Mouse (Mus musculus): ENCODE results near the gene Sorcs3. TPM values are rescaled to one million over a fixed set of nuclear protein-coding genes. Genes with fewer than 3 reads are reported as not detected.

Gene Sorcs3
- polyA plus RNA-seq, 1 experiment, result not detected

DNA sequence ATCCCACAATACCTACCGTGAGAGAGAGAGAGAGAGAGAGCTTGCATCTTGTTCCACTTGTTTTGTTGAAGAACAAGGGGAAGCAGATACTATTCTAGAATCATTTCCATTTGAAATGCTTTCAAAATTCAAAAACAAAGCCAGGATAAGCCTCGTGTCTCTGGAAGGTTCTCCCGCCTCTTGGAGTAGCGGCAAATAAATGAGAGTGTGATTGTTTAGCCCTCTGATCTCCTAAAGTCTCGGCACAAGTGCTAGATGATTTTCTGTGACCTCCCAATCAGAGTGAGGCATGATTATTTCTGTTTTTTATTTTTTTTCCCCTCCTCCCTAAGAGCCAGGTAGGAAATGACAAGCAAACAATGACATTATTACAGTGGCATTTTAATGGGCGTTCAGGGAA lies 121.3 kb downstream of the Sorcs3 start:
- TF ChIP-seq GATA1 (IDR thresholded peaks at IDR 0.05; ENCODE audit: low read length), result no peak

DNA sequence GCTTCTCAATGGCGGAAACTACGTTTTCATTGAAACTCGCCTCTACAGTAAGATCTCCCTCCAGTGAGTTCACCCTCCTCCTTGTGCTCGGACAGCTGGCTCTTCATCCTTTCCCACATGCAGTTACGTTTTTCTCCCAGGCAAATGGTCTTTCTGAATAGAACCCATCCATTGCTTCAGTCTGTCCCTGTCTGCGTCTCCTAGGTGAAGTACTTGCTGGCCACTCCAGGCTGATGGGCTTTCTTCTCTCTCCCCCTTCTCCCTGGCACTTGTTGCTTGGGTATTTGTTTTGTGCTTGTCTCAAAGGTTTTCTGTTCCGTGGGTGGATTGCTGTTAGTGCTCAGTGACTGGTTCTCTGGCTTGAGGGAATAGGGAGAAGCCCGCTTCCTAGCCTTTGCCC lies 122.3 kb downstream of the Sorcs3 start:
- no peak for TF ChIP-seq GATA1 (IDR thresholded peaks at IDR 0.05; ENCODE audit: low read length)

DNA sequence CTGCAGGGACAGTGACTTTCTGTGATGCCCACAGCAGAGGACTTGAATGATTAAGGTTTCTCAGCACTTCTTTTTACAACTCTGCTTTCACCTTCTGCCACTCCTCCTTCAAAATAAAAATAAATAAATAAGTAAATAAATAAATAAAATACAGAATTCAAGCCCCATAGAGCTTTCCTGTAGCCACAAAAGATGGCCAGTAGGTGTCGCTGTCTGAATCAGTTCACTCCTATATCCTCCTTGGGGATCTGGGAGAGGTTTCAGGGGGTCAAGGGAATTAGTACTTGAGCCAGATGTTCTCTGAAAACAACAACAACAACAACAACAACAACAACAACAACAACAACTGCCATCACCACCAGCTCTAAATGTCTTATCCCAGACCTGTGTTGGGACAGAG lies 125.8 kb downstream of the Sorcs3 start:
- no peak for TF ChIP-seq GATA1 (IDR thresholded peaks at IDR 0.05; ENCODE audit: low read length)

DNA sequence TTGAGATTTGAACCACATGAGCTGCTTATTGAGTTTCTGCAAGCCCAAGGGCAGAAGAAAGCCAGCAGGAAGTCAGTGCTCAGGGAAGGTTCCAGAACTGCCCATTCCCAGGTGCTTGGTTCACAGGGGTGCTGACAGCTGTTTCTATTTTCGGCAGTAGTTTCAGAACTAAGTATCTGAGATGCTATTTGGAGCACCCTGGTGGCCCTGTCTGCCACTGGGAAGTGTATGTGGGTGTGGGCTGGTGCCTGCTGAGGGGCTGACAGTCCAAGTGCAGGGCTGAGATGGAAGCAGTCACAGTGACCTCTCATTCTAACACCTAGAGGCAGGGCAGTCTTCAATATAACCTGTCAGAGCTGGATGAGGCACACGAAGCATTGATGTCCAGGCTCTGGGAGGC lies 127.3 kb downstream of the Sorcs3 start:
- no peak for TF ChIP-seq GATA1 (IDR thresholded peaks at IDR 0.05; ENCODE audit: low read length)

DNA sequence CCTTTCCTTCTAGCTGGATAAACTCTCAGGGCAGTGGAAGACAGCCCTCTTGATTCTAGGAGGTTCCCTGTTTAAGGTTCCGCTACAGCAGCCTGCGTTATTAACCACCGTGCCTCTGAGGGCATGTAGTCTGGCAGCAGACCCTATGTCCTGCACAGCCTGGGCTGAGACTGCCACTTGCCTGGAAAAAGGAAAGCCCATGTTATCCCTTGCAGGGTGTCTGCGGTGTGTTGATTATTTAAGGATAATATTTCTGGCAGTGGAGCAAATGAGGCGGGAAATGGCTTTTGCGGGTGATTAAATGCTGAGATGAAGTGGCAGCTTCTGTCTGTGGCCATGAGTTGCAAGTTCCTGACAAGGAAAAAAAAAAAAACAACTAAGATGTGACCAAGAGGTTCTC lies 131.6 kb downstream of the Sorcs3 start:
- no peak for TF ChIP-seq GATA1 (IDR thresholded peaks at IDR 0.05; ENCODE audit: low read length)

DNA sequence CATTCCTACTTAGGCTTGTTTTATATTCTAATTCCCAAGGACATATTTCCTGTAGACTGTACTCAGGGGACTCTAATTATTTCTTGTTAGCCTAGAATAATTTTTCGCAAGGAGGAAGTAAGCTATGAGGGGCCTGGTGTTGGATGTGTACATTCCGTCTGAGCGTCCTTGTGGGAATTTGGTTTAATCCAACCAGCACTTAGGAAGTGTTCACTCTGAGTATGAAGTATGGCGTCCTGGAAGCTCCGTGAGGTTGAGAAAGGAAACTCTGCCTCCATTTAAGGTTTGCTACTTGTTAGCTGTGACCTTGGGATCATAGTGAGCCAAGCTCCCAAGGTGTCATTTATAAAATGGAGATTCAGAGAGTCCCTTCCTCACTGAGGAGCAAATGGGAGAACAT lies 132.3 kb downstream of the Sorcs3 start:
- TF ChIP-seq GATA1 (IDR thresholded peaks at IDR 0.05; ENCODE audit: low read length), result no peak

DNA sequence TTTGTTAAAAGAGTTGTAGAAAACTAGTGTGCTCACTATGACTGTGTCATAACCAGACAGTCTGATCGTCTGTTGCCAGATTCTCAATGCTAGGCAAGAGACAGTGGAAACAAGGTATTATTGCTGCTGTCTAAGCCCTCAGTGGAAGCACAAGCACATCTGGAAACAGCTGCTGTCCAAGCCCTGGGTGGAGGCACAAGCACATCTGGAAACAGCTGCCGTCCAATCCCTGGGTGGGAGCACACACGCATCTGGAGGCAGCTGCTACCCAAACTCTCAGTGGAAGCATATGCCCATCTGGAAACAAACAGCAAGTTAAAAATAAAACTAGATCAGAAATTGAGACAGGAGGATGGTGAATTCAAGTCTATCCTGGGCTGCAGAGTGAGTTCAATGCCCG lies 136.9 kb downstream of the Sorcs3 start:
- TF ChIP-seq GATA1 (IDR thresholded peaks at IDR 0.05; ENCODE audit: low read length), result no peak

DNA sequence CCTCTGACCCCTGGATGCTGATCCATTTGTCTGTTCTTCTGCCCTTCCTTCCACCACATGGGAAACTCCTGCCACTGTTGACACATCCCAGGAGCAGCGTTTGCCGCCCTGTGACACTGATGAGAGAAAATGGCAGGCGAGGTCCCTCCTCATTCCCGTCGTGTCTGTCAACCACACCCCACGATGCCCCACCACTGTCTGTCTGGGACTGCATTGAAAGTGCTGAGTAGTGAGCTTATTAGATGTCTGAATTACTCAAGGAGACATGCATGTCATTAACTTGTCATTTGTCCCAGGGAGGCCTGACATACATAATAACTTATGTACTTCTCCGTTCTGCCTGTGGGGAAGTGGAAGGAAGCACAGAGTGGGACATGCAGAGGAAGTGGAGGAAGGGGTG lies 137.6 kb downstream of the Sorcs3 start:
- TF ChIP-seq GATA1 (IDR thresholded peaks at IDR 0.05; ENCODE audit: low read length), result no peak

DNA sequence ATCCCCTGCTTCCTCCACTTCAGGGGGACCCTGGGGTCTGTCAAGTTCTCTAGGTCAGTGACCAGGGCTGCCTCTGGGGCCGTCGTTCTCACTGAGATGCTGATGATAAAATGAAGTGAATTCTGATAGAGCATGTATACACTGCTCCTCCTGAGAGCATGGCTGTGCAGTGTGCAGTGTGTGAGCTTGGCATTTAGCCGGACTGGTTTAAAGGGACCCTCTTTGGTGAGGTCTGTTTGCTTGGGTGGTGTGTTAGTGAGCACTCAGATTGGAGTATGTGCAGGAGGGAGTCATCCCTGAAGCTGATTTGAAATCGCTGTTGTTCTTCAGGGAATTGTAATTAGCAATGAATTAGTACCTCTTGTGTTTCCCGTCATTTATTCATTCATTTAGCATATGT lies 141.3 kb downstream of the Sorcs3 start:
- no peak for TF ChIP-seq GATA1 (IDR thresholded peaks at IDR 0.05; ENCODE audit: low read length)

DNA sequence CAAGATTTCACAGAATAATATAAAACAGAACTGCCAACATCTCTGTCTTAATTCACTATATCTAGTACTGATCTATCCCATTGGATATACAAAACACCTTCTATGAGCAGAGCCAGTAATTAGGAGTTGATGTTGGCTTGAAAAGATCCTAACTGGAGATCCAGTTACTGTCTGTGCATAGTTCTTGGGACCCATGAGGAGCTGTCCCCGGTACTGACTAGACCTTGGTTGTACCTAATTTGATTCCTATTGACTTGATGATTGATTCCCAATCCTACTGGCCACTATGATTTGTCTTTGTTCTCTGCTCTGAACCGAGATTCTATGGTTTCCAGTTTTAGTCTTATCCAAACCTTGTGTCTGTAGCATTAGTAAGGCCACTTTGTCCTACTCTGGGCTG lies 151.0 kb downstream of the Sorcs3 start:
- TF ChIP-seq GATA1 (IDR thresholded peaks at IDR 0.05; ENCODE audit: low read length), result no peak

DNA sequence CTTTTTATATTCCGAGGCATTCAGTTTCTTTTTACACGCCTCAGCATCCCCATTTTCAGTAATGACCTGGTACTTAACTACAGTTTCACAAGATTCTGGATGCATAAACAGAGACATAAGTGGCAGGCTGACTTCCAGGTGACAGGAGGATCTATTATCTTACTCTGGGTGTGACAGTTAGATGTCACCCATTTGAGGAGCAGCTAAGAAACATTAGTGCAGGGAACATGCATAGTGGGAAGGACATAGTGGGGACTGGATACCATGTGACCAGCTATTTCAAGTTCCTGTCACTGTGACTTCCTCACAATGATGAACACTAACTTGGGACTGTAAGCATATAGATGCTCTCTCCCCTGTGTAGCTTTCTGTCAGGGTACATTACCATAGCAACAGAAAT lies 156.3 kb downstream of the Sorcs3 start:
- TF ChIP-seq GATA1 (IDR thresholded peaks at IDR 0.05; ENCODE audit: low read length), result no peak

DNA sequence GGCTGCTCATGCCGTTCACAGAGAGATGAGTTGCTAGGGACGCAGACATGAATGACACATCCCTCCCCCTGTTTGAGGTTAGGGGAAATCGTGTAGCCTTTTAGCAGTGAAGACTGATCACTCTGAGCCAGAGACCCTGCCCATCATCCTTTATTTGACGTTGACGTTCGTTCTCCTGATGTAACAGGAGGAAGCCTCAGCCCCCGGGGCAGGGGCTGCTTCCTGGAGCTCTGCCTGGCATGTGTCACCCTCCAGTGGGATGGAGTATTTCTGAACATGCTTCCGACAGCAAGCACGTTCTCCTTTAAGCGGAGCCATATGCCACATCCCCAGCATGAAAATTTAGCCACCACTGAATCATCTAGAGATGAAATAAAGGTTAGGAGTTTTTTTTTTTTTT lies 162.2 kb downstream of the Sorcs3 start:
- no peak for TF ChIP-seq GATA1 (IDR thresholded peaks at IDR 0.05; ENCODE audit: low read length)

DNA sequence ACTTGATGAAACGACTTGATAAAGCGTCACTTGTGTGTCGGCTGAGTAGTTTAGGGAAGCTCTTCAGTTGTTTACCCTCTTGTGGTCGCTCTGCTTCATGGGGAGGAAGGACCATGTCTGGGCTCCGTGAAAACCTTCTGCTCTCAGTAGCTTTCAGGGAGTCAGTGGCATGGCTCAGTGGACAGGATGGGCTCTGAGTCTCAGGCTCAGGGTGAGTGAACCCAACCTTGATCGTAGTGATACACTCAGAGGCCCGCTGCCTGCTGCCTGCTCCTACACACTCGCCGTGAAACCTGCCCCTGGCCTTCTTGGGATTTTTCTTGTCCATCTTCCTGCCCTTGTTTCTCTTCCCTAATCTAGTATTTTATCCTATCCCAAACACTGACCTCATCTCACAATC lies 166.0 kb downstream of the Sorcs3 start:
- TF ChIP-seq GATA1 (IDR thresholded peaks at IDR 0.05; ENCODE audit: low read length), result no peak

DNA sequence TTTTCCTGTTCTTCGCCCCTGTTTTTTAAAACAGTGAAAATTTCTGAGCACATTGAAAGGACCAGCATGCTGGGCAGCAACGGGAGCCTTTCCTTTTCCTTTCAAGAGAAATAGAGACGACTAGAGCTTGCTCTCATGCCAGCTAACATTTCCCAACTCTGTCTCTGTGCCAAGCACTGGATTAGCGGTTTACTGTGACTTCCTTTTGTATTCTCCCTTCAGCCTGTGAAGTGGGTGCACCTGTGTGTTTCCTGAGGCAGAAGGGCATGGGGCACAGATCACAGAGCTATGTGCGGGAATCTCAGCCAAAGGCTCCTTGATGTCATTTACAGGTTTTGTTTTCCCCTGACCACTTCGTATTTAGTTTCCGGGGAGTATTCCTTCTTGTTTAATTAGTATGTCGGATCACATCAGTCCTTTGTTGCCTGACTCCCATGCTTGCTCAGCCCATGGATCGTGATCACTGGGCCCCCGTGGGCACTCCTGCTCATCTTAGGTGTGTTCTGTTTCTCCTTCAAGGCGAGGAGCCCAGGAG lies 172.2 kb downstream of the Sorcs3 start:
- TF ChIP-seq GATA1 (IDR thresholded peaks at IDR 0.05; ENCODE audit: low read length), result no peak

DNA sequence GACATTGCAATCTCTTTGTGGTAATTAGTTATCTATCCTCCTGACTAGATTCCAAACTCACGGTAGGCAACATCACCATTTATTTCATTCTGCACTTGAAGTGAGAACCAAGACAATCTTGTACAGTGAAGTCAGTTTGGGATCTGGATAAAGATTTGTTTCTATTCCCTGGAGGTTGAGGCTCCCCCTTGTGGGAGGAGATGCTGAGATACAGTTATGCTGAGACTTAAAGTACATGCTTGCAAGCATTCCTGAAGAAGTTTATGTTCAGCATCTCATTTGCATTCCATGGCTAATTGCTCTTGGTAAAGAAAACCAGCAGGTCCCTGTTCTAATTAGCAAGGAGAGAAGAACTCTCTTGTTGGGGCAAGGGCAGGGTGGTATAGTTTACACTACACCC lies 185.7 kb downstream of the Sorcs3 start:
- no peak for TF ChIP-seq GATA1 (IDR thresholded peaks at IDR 0.05; ENCODE audit: low read length)

DNA sequence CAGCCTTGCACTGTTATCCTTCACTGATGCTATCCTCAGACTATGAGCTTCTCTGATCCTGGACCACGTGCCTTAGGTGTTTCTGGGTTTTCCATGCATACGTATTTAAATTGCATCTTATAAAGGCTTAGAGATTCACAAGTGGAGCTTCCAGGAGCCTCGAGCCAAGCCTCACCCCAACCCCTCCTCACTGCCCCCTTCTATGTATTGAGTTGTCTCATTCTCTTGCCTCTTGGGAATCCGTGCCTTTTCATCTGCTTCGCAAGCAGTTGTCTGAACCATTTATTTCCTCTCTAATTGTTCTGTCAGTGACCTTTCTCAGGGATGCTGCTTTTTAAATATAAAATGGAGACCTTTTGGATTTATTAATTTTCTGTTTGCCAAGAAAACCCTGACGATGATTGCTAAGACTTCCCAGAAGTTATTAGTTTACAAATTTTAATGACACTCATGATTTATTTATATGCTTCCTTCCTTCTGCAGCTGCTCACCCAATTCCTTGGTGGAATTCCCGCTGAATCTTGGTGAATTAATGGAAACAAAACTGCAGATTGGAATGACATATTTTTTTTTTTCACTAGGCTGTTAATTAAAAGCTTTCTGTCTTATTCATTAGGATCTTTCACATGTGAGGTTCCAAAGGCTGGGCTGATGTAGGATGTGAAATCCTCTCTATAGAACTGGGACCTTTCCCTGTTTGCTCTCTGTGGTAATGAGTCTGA lies 199.1 kb downstream of the Sorcs3 start:
- no peak for TF ChIP-seq GATA1 (IDR thresholded peaks at IDR 0.05; ENCODE audit: low read length)

DNA sequence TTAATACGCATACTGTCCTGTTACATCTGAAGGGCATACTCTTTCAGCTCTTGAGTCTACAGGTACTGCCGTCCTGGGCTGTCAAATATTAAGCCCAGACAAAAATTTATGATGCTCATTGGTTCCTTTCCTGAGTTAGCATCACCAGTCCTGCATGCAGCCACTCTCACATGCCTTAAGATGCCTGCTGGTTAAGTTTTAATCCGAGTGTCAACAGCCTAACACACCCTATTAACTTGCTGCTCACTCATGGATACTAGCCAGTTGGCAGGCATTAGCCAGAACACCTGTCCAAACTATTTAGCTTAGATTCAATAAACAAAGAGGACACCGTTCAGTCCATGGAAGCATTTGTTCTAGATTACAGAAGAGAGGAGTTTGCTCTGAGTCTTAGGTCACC lies 202.4 kb downstream of the Sorcs3 start:
- no peak for TF ChIP-seq GATA1 (IDR thresholded peaks at IDR 0.05; ENCODE audit: low read length)

DNA sequence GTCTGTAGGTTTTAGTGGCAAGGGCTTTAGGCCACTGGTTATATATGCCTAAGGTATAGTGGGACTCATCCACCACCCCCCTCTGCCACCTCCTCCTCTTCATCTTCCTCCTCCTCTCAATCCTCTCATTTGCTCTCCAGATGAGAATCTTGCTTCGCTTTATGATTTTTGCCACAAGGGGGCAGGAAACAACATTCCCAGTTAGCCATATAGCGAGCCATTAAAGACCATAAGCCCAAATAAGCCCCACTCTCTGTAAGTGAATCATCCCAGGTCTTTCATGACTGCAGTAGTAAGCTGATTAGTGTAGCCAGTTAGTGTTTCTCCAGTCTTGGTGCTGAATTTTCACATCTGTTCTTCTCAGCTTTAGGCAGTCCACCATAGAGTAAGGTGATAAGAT lies 205.5 kb downstream of the Sorcs3 start:
- no peak for TF ChIP-seq GATA1 (IDR thresholded peaks at IDR 0.05; ENCODE audit: low read length)

Measured in G1E-ER4 (cell line).